Mouse (Mus musculus) myocyte (in vitro differentiated cells): ENCODE data around the gene Ms4a10.

ENCODE experiments used
- E2F4 ChIP-seq: IDR thresholded peaks from one replicate; pipeline ENCODE4 v1.6.1; 2011; ENCODE audit warnings: mild to moderate bottlenecking, control low read depth, moderate library complexity; ENCODE audit not compliant: insufficient read depth
- MAX ChIP-seq: IDR thresholded peaks from one replicate; pipeline ENCODE4 v1.6.1; 2011; ENCODE audit warnings: low read depth, mild to moderate bottlenecking, control low read depth
- MYOG ChIP-seq, 3 experiments: IDR thresholded peaks; one replicate each; pipeline ENCODE4 v1.6.1; 2011; ENCODE audit warnings: control low read depth in 2 of 3, low read depth in 2 of 3, mild to moderate bottlenecking in 2 of 3; ENCODE audit not compliant: insufficient read length in 2 of 3, control insufficient read depth in 1 of 3, insufficient read depth in 1 of 3
- POLR2A ChIP-seq: IDR thresholded peaks from one replicate; pipeline ENCODE4 v1.6.1; 2011; ENCODE audit warnings: low read depth, mild to moderate bottlenecking, control low read depth, moderate library complexity; ENCODE audit not compliant: insufficient read length
- TCF3 ChIP-seq: IDR thresholded peaks from one replicate; pipeline ENCODE4 v1.6.1; 2011; ENCODE audit warnings: low read depth, control low read depth; ENCODE audit not compliant: insufficient read length

GRCm38 (mm10) chr19:10988563-10988962 lies 14.1 kb upstream of the Ms4a10 start:
- TF ChIP-seq TCF3 (no peak), MYOG (IDR thresholded peaks at IDR 0.05; ENCODE audit: control insufficient read depth in 1 of 3, insufficient read depth in 1 of 3, insufficient read length in 2 of 3, low read depth in 2 of 3) (no peak), POLR2A (no peak), MAX (no peak), E2F4 (no peak)
